Mouse (Mus musculus): ENCODE measurements at regions not wholly inside any gene's neighbourhood (a gene's known extent, or its start where the extent isn't known, plus 50 kb on each side); places are given as distances from the start of the nearest gene placed in this dataset.

GRCm38 (mm10) chr13:44065741-44066185 is 281.2 kb downstream of the Cd83 start:
- no peak for DNase-seq (ENCODE audit: low spot score in 2 of 2)

GRCm38 (mm10) chr13:44067244-44067643 is 282.7 kb downstream of the Cd83 start:
- no peak for DNase-seq (ENCODE audit: low spot score in 2 of 2)

GRCm38 (mm10) chr13:44068951-44069350 is 284.4 kb downstream of the Cd83 start:
- DNase-seq (ENCODE audit: low spot score in 2 of 2): no peak

GRCm38 (mm10) chr13:44073122-44073521 is 288.5 kb downstream of the Cd83 start:
- no peak for DNase-seq (ENCODE audit: low spot score in 2 of 2)

- no peak for DNase-seq (ENCODE audit: low spot score in 2 of 2)
Measured at GRCm38 (mm10) chr13:44074172-44074571, 289.6 kb downstream of the Cd83 start.

- DNase-seq (ENCODE audit: low spot score in 2 of 2): no peak
Measured at GRCm38 (mm10) chr13:44077022-44077421, 292.4 kb downstream of the Cd83 start.

GRCm38 (mm10) chr13:44085621-44086510 is 301.3 kb downstream of the Cd83 start:
- DNase-seq (ENCODE audit: low spot score in 2 of 2): no peak

GRCm38 (mm10) chr13:44086801-44087200 is 302.2 kb downstream of the Cd83 start:
- DNase-seq (ENCODE audit: low spot score in 2 of 2): no peak

- DNase-seq (ENCODE audit: low spot score in 2 of 2): no peak
Measured at GRCm38 (mm10) chr13:44097141-44097540, 312.6 kb downstream of the Cd83 start.

GRCm38 (mm10) chr13:44099511-44099910 is 314.9 kb downstream of the Cd83 start:
- no peak for DNase-seq (ENCODE audit: low spot score in 2 of 2)

- no peak for DNase-seq (ENCODE audit: low spot score in 2 of 2)
Measured at GRCm38 (mm10) chr13:44100125-44101067, 315.8 kb downstream of the Cd83 start.

- DNase-seq (ENCODE audit: low spot score in 2 of 2): no peak
Measured at GRCm38 (mm10) chr13:44101161-44101560, 316.6 kb downstream of the Cd83 start.

- DNase-seq (ENCODE audit: low spot score in 2 of 2): no peak
Measured at GRCm38 (mm10) chr13:44101806-44102205, 317.2 kb downstream of the Cd83 start.

GRCm38 (mm10) chr13:44102257-44102656 is 317.7 kb downstream of the Cd83 start:
- no peak for DNase-seq (ENCODE audit: low spot score in 2 of 2)

GRCm38 (mm10) chr13:44103340-44103739 is 318.8 kb downstream of the Cd83 start:
- DNase-seq (ENCODE audit: low spot score in 2 of 2): no peak

- DNase-seq (ENCODE audit: low spot score in 2 of 2): no peak
Measured at GRCm38 (mm10) chr13:44105161-44105560, 320.6 kb downstream of the Cd83 start.

GRCm38 (mm10) chr13:44108695-44109094 is 324.1 kb downstream of the Cd83 start:
- no peak for DNase-seq (ENCODE audit: low spot score in 2 of 2)

GRCm38 (mm10) chr13:44113043-44113442 is 328.5 kb downstream of the Cd83 start:
- no peak for DNase-seq (ENCODE audit: low spot score in 2 of 2)

GRCm38 (mm10) chr13:44114856-44115255 is 330.3 kb downstream of the Cd83 start:
- no peak for DNase-seq (ENCODE audit: low spot score in 2 of 2)

- DNase-seq (ENCODE audit: low spot score in 2 of 2): no peak
Measured at GRCm38 (mm10) chr13:44117841-44118240, 333.3 kb downstream of the Cd83 start.

GRCm38 (mm10) chr13:44118846-44119245 is 334.3 kb downstream of the Cd83 start:
- DNase-seq (ENCODE audit: low spot score in 2 of 2): no peak

- DNase-seq (ENCODE audit: low spot score in 2 of 2): no peak
Measured at GRCm38 (mm10) chr13:44121241-44121671, 336.7 kb downstream of the Cd83 start.
